Mouse (Mus musculus) olfactory bulb, adult 2 months (tissue): ENCODE results near the gene Wdcp. TPM values are rescaled to one million over a fixed set of nuclear protein-coding genes. Genes with fewer than 3 reads are reported as not detected.

ENCODE experiments used
- H3K27ac ChIP-seq: fragments of 200-500 bp; 2 replicates; pipeline ENCODE4 v1.5.1; 2012; ENCODE audit warnings: low read depth, low read length; ENCODE audit not compliant: insufficient read depth
- H3K4me1 ChIP-seq: fragments of 200-500 bp; 2 replicates; pipeline ENCODE4 v1.6.1; 2012; ENCODE audit warnings: low read length; ENCODE audit not compliant: control insufficient read depth, insufficient read depth
- H3K4me3 ChIP-seq: fragments of 200-500 bp; 2 replicates; pipeline ENCODE4 v1.5.1; 2012; ENCODE audit warnings: mild to moderate bottlenecking, low read depth, low read length, moderate library complexity; ENCODE audit not compliant: insufficient read depth
- CTCF ChIP-seq: fragments of 200-500 bp; IDR thresholded peaks from 2 replicates; pipeline ENCODE4 v1.5.1; 2012; ENCODE audit warnings: low read depth, mild to moderate bottlenecking, low read length, moderate library complexity; ENCODE audit not compliant: insufficient read depth
- POLR2A ChIP-seq: fragments of 200-500 bp; IDR thresholded peaks from 2 replicates; pipeline ENCODE4 v1.6.1; 2012; ENCODE audit warnings: mild to moderate bottlenecking, low read depth, low read length, moderate library complexity; ENCODE audit not compliant: insufficient read depth
- WGBS: fragments of 180-500 bp; shearing (Covaris S2); methylation state at CpG from one replicate; pipeline ENCODE4 v1.1.7; 2018; 5-methylcytosine and 5-hydroxymethylcytosine counted together
- polyA plus RNA-seq: library from polyadenylated mRNA; stranded (reverse); fragments of >200 nt; gene quantifications from 2 replicates; pipeline ENCODE4 v1.2.4, GENCODE M21; 2012; ENCODE audit warnings: low replicate concordance; ENCODE audit not compliant: missing spikeins, insufficient read depth, insufficient read length

The Wdcp gene
- polyA plus RNA-seq, 1 experiment: not detected

DNA sequence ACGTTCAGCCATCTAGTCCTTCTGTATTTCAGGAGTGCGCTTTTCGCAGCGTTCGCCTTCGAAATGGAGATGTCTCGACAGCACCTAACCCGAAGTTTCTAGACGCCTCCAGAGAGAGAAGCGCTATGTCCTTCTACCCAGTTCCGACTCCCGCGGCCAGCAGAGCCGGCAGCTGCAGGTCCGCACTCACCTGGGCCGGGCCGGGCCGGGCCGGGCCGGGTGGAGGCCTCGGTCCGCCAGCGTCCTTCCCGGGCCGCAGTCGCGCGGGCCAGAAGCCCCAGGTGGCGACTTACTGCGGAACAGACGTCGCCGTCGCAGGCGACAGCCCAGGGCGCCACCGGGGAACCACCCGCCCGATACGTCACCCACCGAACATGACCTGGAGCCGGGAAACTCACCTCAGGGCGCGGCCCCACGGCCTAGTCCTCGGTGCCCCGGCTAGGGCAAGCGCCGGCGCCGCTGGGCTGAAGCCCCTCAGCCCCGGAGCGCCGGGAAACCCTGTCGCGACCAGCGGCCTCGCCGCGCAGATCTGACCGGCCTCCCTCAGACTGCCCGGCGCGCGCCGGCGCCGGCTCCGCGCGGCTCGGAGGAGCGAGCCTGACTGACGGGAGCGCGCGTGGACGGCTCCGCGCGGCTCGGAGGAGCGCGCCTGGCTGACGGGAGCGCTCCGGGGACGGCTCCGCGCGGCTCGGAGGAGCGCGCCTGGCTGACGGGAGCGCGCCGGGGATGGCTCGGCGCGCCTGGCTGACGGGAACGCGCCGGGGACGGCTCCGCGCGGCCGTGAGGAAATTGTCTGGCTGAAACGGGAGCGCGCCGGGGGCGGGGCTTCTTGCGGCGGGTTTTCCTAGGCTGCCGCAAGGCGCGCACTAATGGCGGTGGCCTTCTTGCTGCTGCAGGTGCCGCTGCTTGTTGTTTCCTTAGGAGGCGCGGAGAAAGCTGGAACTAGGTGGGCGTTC, 64.1 kb downstream of the Wdcp start, which contains the start of gene Ubxn2a:
Gene Ubxn2a (minus strand): TSS at position 755 of the 956 bp plus-strand sequence.
- no peaks in the 10 kb centered on the region for H3K4me1 ChIP-seq
- H3K27ac ChIP-seq: peak within 1 kb of the TSS; percentile 69
- H3K4me3 ChIP-seq: peak within 1 kb of the TSS; percentile 85
- under 1% methylated on average over 125 of the region's 125 CpGs for WGBS
- TF ChIP-seq POLR2A: peak; percentile 81; the same call in 1 of the 2 replicates
- no peak for TF ChIP-seq CTCF

GRCm38 (mm10) chr12:4908391-4908790, 65.3 kb downstream of the Wdcp start:
- no peaks in the 10 kb centered on the region for H3K4me1 ChIP-seq
- H3K27ac ChIP-seq: no peak overlapping the region
- no peak for TF ChIP-seq CTCF
- no peak for TF ChIP-seq POLR2A
- WGBS: 85% methylated on average over 7 of the region's 7 CpGs
- H3K4me3 ChIP-seq: no peak overlapping the region

Other genes starting within 250 kb of the Wdcp start
- gene Fam228a, start 104.9 kb upstream of the Wdcp start, polyA plus RNA-seq: not detected in 2 replicates
- gene Pfn4, start 74.3 kb upstream of the Wdcp start, polyA plus RNA-seq: not detected in 2 replicates
- not detected in 2 replicates for gene Fam228b, start 74.0 kb upstream of the Wdcp start, polyA plus RNA-seq
- not detected in 2 replicates for gene Sf3b6, start 25.8 kb upstream of the Wdcp start, polyA plus RNA-seq
- gene Fkbp1b, start 1.7 kb upstream of the Wdcp start, polyA plus RNA-seq: not detected in 2 replicates
- not detected in 2 replicates for gene Mfsd2b, start 31.1 kb downstream of the Wdcp start, polyA plus RNA-seq
- gene Ubxn2a, start 64.4 kb downstream of the Wdcp start, polyA plus RNA-seq: not detected in 2 replicates
- not detected in 2 replicates for gene Atad2b, start 74.0 kb downstream of the Wdcp start, polyA plus RNA-seq